Mouse (Mus musculus) heart, embryonic 14.5 days (tissue): ENCODE measurements around the gene Cox10. TPM values are rescaled to one million over a fixed set of nuclear protein-coding genes. Genes with fewer than 3 reads are reported as not detected.
A peak's percentile ranks its signal among the peaks of the same experiment; 100 is the strongest.

Source experiments
- ATAC-seq: fragments of 200-750 bp; cut with Nextera tagmentation; 2 replicates; pipeline ENCODE4 v1.8.0; 2017; ENCODE audit warnings: low read depth, moderate TSS enrichment; ENCODE audit not compliant: insufficient number of reproducible peaks, insufficient read depth, low FRiP score
- H3K27ac ChIP-seq, 2 experiments: fragments of 200-500 bp in 1 of 2; fragments of 300-500 bp in 1 of 2; sonication (generic) in 1 of 2; replicated peaks in 1 of 2; 2 replicates each; pipeline ENCODE4 v1.5.1; 2012 to 2014; ENCODE audit warnings: low read depth in 2 of 2, low read length in 2 of 2, control low read depth in 1 of 2, mild to moderate bottlenecking in 1 of 2, mixed read lengths in 1 of 2; ENCODE audit not compliant: control insufficient read depth in 1 of 2, insufficient read depth in 1 of 2
- H3K27me3 ChIP-seq: fragments of 300-500 bp; sonication (generic); 2 replicates; pipeline ENCODE4 v1.6.1; 2014; ENCODE audit warnings: mild to moderate bottlenecking, low read length, control low read depth; ENCODE audit not compliant: control insufficient read depth, insufficient read depth
- H3K36me3 ChIP-seq: fragments of 300-500 bp; sonication (generic); 2 replicates; pipeline ENCODE4 v1.6.1; 2014; ENCODE audit warnings: mild to moderate bottlenecking, control low read depth, low read length, mixed read lengths; ENCODE audit not compliant: control insufficient read depth, insufficient read depth
- H3K4me1 ChIP-seq, 2 experiments: fragments of 200-500 bp in 1 of 2; fragments of 300-500 bp in 1 of 2; sonication (generic) in 1 of 2; 2 replicates each; pipeline ENCODE4 v1.6.1; 2012 to 2014; ENCODE audit warnings: low read length in 2 of 2, control low read depth in 1 of 2, mixed read lengths in 1 of 2; ENCODE audit not compliant: control insufficient read depth in 2 of 2, insufficient read depth in 2 of 2
- H3K4me2 ChIP-seq: fragments of 300-500 bp; sonication (generic); 2 replicates; pipeline ENCODE4 v1.6.1; 2014; ENCODE audit warnings: mild to moderate bottlenecking, low read length
- H3K4me3 ChIP-seq, 2 experiments: fragments of 200-500 bp in 1 of 2; fragments of 300-500 bp in 1 of 2; sonication (generic) in 1 of 2; 2 replicates each; pipeline ENCODE4 v1.5.1; 2012 to 2014; ENCODE audit warnings: low read length in 2 of 2, mild to moderate bottlenecking in 2 of 2, control low read depth in 1 of 2, low read depth in 1 of 2, moderate library complexity in 1 of 2; ENCODE audit not compliant: control insufficient read depth in 1 of 2, insufficient read depth in 1 of 2
- H3K9ac ChIP-seq: fragments of 300-500 bp; sonication (generic); 2 replicates; pipeline ENCODE4 v1.6.1; 2014; ENCODE audit warnings: mild to moderate bottlenecking, low read length
- H3K9me3 ChIP-seq: fragments of 300-500 bp; sonication (generic); 2 replicates; pipeline ENCODE4 v1.6.1; 2016; ENCODE audit warnings: low read length, control low read depth; ENCODE audit not compliant: control insufficient read depth
- WGBS: fragments of 180-500 bp; shearing (Covaris S2); extraction: QIAGEN DNeasy Blood & Tissue Kit; methylation state at CpG from one replicate; pipeline ENCODE4 v1.1.7; 2014; 5-methylcytosine and 5-hydroxymethylcytosine counted together
- polyA plus RNA-seq: library from polyadenylated mRNA; unstranded; fragments of >200 nt; fragmentation: Nextera tagmentation; extraction: Ambion mirVana; gene quantifications from 2 replicates; pipeline ENCODE4 v1.2.1, GENCODE M21; 2014

The Cox10 gene
- polyA plus RNA-seq, 1 experiment from 2014 or later, result 39.5 TPM

GRCm38 (mm10) chr11:63943268-63943890, 135.9 kb downstream of the Cox10 start:
- no peak overlapping the region for H3K4me3 ChIP-seq
- ATAC-seq, result no peak

DNA sequence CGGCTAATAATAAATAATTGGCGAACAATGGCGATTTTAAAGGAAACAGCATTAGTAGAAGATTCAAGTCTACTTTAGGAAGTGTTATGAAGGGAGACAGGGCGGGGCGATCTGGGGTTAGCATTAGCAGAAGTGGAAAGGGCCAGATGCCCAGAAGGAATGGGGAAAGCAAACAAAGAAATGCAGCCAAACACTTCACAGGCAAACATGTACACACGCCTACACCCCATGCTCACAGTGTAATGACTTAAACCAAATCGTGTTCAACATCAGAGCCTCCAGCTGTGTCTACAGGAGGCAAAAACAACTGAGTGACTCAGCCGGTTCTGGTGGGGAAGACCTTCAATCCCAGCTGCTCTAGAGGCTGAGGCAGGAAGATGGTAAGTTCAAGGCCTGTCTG, 137.1 kb downstream of the Cox10 start:
- no peaks in the 10 kb centered on the region for H3K36me3 ChIP-seq
- H3K4me3 ChIP-seq, result no peak overlapping the region
- H3K9me3 ChIP-seq, result no peaks in the 10 kb centered on the region
- no peak overlapping the region for H3K27ac ChIP-seq
- 76% methylated on average over 8 of the region's 8 CpGs for WGBS
- ATAC-seq, result no peak
- H3K27me3 ChIP-seq, result no peaks in the 10 kb centered on the region
- H3K4me1 ChIP-seq, result peaks cover 1 to 8% of the 10 kb centered on the region in 2 experiments; a peak in 3 of 4 replicates
- no peak overlapping the region for H3K9ac ChIP-seq
- no peak overlapping the region for H3K4me2 ChIP-seq

More at GRCm38 (mm10) chr11:63943268-63943890, 135.9 kb downstream of the Cox10 start:
- WGBS, result 86% methylated on average over 13 of the region's 13 CpGs
- no peak overlapping the region for H3K9ac ChIP-seq
- peaks cover 6 to 13% of the 10 kb centered on the region in 2 experiments; a peak in 3 of 4 replicates for H3K4me1 ChIP-seq
- no peak overlapping the region for H3K4me2 ChIP-seq
- no peaks in the 10 kb centered on the region for H3K36me3 ChIP-seq
- H3K27ac ChIP-seq, result no peak overlapping the region
- 0 out of 2 replicates have a peak, but pooled peaks cover under 1% of the 10 kb centered on the region for H3K27me3 ChIP-seq
- H3K9me3 ChIP-seq, result no peaks in the 10 kb centered on the region

DNA sequence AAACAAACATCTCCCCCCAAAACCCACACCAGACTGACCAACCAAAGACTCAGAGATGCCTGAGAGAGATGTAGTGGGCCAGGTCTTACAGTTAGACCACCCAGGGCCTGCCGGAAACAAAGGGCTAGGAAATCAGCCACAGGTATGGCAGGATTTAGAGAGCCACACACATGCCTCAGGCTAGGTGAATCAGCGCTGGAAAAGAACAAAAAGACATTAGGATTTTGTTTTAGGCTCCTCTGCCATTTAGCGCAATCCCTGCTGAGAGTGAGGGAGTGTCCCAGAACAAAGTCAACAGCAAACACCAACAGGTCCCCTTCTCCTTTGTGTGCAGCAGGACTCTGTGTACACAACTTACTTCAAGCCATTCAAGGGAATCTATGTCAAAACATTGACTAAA, 142.6 kb downstream of the Cox10 start:
- no peak overlapping the region for H3K9ac ChIP-seq
- H3K27me3 ChIP-seq, result no peaks in the 10 kb centered on the region
- H3K4me1 ChIP-seq, result no peaks in the 10 kb centered on the region
- 43% methylated on average over 3 of the region's 3 CpGs for WGBS
- ATAC-seq, result no peak
- no peak overlapping the region for H3K27ac ChIP-seq
- no peaks in the 10 kb centered on the region for H3K9me3 ChIP-seq
- H3K4me2 ChIP-seq, result no peak overlapping the region
- H3K36me3 ChIP-seq, result no peaks in the 10 kb centered on the region
- H3K4me3 ChIP-seq, result no peak overlapping the region

- WGBS, result 75% methylated on average over 6 of the region's 6 CpGs
- no peak for ATAC-seq
- Histone ChIP-seq H3K9ac (no peak overlapping the region), H3K27ac (no peak overlapping the region), H3K4me2 (no peak overlapping the region), H3K4me3 (no peak overlapping the region), H3K27me3 (peaks cover 38% of the 10 kb centered on the region), H3K36me3 (no peaks in the 10 kb centered on the region), H3K4me1 (peaks cover 10 to 19% of the 10 kb centered on the region in 2 experiments; a peak in 3 of 4 replicates), H3K9me3 (no peaks in the 10 kb centered on the region)
Measured at GRCm38 (mm10) chr11:63926901-63927300, 152.4 kb downstream of the Cox10 start.

DNA sequence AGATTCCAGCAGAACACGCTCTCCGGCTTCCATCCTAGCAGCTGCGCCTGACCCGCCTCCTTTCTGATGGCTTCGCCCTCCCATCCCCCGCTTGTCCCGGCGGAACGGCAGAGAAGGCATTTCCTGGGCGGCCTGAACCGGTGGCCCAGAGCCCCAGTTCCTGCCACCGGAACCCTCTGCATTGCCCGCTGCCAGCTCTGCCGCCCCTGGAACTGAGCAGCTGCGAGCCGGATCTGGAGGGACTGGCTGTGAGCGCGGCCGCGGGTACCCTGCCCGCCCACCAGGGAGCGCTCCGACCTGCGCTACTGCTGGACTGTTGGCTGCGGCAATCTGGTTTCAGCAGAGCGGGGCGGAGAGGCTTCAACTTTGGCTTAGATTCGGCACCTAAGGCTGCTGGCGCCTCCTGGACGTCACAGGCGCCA, 154.1 kb downstream of the Cox10 start:
- H3K9me3 ChIP-seq, result no peaks in the 10 kb centered on the region
- H3K9ac ChIP-seq, result peak overlapping the region; percentile 31; the same call in 1 of the 2 replicates
- H3K4me2 ChIP-seq, result peak overlapping the region; percentile 95
- no peak overlapping the region for H3K27ac ChIP-seq
- H3K27me3 ChIP-seq, result peaks cover 52% of the 10 kb centered on the region
- H3K4me3 ChIP-seq, result peak overlapping the region; percentile 39 to 47
- ATAC-seq, result no peak
- no peaks in the 10 kb centered on the region for H3K36me3 ChIP-seq
- H3K4me1 ChIP-seq, result peaks cover 10 to 27% of the 10 kb centered on the region in 2 experiments; a peak in 3 of 4 replicates
- WGBS, result 1% methylated on average over 31 of the region's 31 CpGs

- Histone ChIP-seq H3K9me3 (no peaks in the 10 kb centered on the region), H3K4me2 (peak overlapping the region; percentile 95), H3K27ac (no peak overlapping the region), H3K27me3 (peaks cover 57% of the 10 kb centered on the region), H3K36me3 (no peaks in the 10 kb centered on the region), H3K4me3 (peak overlapping the region in 1 of 2 experiments; percentile 39; a peak in 2 of 4 replicates), H3K4me1 (peaks cover 13 to 35% of the 10 kb centered on the region in 2 experiments; a peak in 3 of 4 replicates), H3K9ac (no peak overlapping the region)
- ATAC-seq, result no peak
- 7% methylated on average over 26 of the region's 26 CpGs for WGBS
Measured at GRCm38 (mm10) chr11:63924286-63924930, 154.9 kb downstream of the Cox10 start.

GRCm38 (mm10) chr11:63923386-63923785, 155.9 kb downstream of the Cox10 start:
- ATAC-seq, result no peak
- peaks cover 65% of the 10 kb centered on the region for H3K27me3 ChIP-seq
- peak overlapping the region; percentile 54 for H3K9ac ChIP-seq

More at GRCm38 (mm10) chr11:63923386-63923785, 155.9 kb downstream of the Cox10 start:
- no peak overlapping the region for H3K27ac ChIP-seq
- 1% methylated on average over 29 of the region's 29 CpGs for WGBS
- no peaks in the 10 kb centered on the region for H3K9me3 ChIP-seq
- peaks cover 17 to 36% of the 10 kb centered on the region in 2 experiments; a peak in 3 of 4 replicates for H3K4me1 ChIP-seq
- H3K4me3 ChIP-seq, result peak overlapping the region; percentile 30 to 39
- peak overlapping the region; percentile 95 for H3K4me2 ChIP-seq
- H3K36me3 ChIP-seq, result no peaks in the 10 kb centered on the region
